Mouse (Mus musculus): Measurements from ENCODE around the gene Col13a1.

Col13a1 gene

GRCm38 (mm10) chr10:61978866-61979340 is at the start of gene Col13a1:
Gene Col13a1, minus strand, starts transcription at chr10:61979108.
- DNase-seq (ENCODE audit: extremely low spot score, low read depth, low spot score), result no peak

- DNase-seq (ENCODE audit: extremely low spot score, low read depth, low spot score), result no peak
Observed at GRCm38 (mm10) chr10:62027699-62028098, 48.8 kb upstream of the Col13a1 start.

GRCm38 (mm10) chr10:62023821-62024551 is 45.1 kb upstream of the Col13a1 start:
- no peak for DNase-seq (ENCODE audit: extremely low spot score, low read depth, low spot score)

GRCm38 (mm10) chr10:62020068-62020620 is 41.2 kb upstream of the Col13a1 start:
- no peak for DNase-seq (ENCODE audit: extremely low spot score, low read depth, low spot score)

- no peak for DNase-seq (ENCODE audit: extremely low spot score, low read depth, low spot score)
Observed at GRCm38 (mm10) chr10:62019386-62020067, 40.6 kb upstream of the Col13a1 start.

GRCm38 (mm10) chr10:62016947-62017346 is 38.0 kb upstream of the Col13a1 start:
- DNase-seq (ENCODE audit: extremely low spot score, low read depth, low spot score), result no peak

GRCm38 (mm10) chr10:62013190-62013589 is 34.3 kb upstream of the Col13a1 start:
- no peak for DNase-seq (ENCODE audit: extremely low spot score, low read depth, low spot score)

- DNase-seq (ENCODE audit: extremely low spot score, low read depth, low spot score), result no peak
Observed at GRCm38 (mm10) chr10:62012371-62012770, 33.5 kb upstream of the Col13a1 start.

GRCm38 (mm10) chr10:62009981-62010500 is 31.1 kb upstream of the Col13a1 start:
- no peak for DNase-seq (ENCODE audit: extremely low spot score, low read depth, low spot score)

- no peak for DNase-seq (ENCODE audit: extremely low spot score, low read depth, low spot score)
Observed at GRCm38 (mm10) chr10:62007958-62008357, 29.1 kb upstream of the Col13a1 start.

- no peak for DNase-seq (ENCODE audit: extremely low spot score, low read depth, low spot score)
Observed at GRCm38 (mm10) chr10:62006371-62006770, 27.5 kb upstream of the Col13a1 start.

GRCm38 (mm10) chr10:62000216-62000615 is 21.3 kb upstream of the Col13a1 start:
- DNase-seq (ENCODE audit: extremely low spot score, low read depth, low spot score), result no peak

- DNase-seq (ENCODE audit: extremely low spot score, low read depth, low spot score), result no peak
Observed at GRCm38 (mm10) chr10:61999766-62000165, 20.9 kb upstream of the Col13a1 start.

- DNase-seq (ENCODE audit: extremely low spot score, low read depth, low spot score), result no peak
Observed at GRCm38 (mm10) chr10:61991481-61992424, 12.8 kb upstream of the Col13a1 start.

- peak; percentile 89 for DNase-seq (ENCODE audit: extremely low spot score, low read depth, low spot score)
Observed at GRCm38 (mm10) chr10:61980424-61980823, 1.5 kb upstream of the Col13a1 start.

- DNase-seq (ENCODE audit: extremely low spot score, low read depth, low spot score), result no peak
Observed at GRCm38 (mm10) chr10:61978112-61978865, 619 bp downstream of the Col13a1 start.

GRCm38 (mm10) chr10:61977392-61978096 is 1.4 kb downstream of the Col13a1 start:
- DNase-seq (ENCODE audit: extremely low spot score, low read depth, low spot score), result no peak

GRCm38 (mm10) chr10:61976987-61977386 is 1.9 kb downstream of the Col13a1 start:
- DNase-seq (ENCODE audit: extremely low spot score, low read depth, low spot score), result no peak

GRCm38 (mm10) chr10:61974581-61974980 is 4.3 kb downstream of the Col13a1 start:
- no peak for DNase-seq (ENCODE audit: extremely low spot score, low read depth, low spot score)
